Mouse (Mus musculus): ENCODE measurements at regions not wholly inside any gene's neighbourhood (a gene's known extent, or its start where the extent isn't known, plus 50 kb on each side); places are given as distances from the start of the nearest gene placed in this dataset.

- TF ChIP-seq CTCF (IDR thresholded peaks at IDR 0.05; ENCODE audit: low read depth) (no peak), EP300 (optimal IDR thresholded peaks at IDR 0.05) (no peak)
These were observed 173.2 kb downstream of the Tm4sf1 start for GRCm38 (mm10) chr3:57128606-57129005.
